Mouse (Mus musculus) megakaryocyte, embryonic 14.5 days (primary cell): ENCODE data around the gene Trib2.

Source experiments
- FLI1 ChIP-seq: IDR thresholded peaks from 2 replicates; pipeline ENCODE4 v1.6.1; 2012; ENCODE audit warnings: low read length, inconsistent platforms, mixed read lengths
- GATA1 ChIP-seq: IDR thresholded peaks from 3 replicates; pipeline ENCODE4 v1.6.1; 2012; ENCODE audit warnings: mixed read lengths, low read length, inconsistent platforms, borderline replicate concordance

DNA sequence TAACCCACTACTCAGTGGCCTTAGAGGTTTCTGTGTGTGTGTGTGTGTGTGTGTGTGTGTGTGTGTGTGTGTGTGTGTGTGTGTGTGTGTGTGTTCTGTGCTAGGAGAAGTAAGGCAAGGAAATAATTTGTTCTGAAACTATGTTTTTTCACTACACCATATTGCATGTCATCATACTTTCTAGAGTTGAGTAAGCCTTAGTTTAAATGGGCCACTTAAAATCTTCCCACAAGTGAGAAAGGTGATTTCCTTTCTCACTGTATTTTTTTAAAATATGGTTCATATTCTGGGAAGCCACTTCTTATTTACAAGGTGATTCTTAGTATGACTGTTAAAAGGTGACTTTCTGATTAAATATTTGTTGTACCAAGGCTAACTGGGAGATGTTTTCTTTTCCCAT lies 4.3 kb upstream of the Trib2 start:
- TF ChIP-seq GATA1, result no peak
- no peak for TF ChIP-seq FLI1
